In the genomic region with DNA sequence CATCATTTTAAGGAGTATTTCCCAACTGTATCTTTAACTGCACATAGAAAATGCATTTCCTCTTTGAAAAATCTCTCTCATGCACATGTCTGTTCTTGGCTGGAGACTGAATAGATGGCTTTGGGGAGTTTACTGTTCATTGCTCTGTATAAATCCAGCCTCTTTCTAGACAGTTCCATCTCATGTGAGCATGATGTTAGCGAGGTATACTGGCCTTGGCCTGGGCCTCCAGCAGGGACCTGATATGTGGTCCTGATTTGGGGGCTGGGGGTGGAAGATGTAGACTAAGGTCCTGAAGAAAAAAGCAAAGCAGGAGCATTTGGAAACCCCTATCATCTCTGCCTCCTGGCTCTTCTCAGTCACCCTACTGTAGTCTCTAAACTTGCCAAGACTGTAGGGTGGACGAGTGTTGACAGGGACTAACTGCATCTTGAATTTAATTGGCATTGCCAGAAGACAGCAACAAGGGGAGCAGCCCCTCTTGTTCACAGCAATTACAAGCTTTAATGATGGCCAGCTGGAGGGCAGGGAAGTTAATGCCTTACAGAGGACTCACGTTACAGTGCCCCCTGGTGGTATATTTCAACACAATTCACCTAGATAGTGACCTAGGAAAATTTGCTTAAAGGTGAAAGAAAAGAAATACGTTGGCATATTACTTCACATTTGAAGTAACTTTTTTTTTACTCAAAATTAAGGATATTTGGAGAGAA, we compare ENCODE assay signal across 9 mouse cellular contexts.
A peak's percentile ranks its signal among the peaks of the same experiment; 100 is the strongest.
DNase-seq lines count a peak whose midpoint lies in the region; ATAC-seq and TF ChIP-seq lines count a peak whose summit lies in the region.
"Had no signal": no experiment of that assay in that cellular context is flagged by ENCODE, and none has a peak within 500 bp of the region (broad histone marks: within the 10 kb centered on the region; RNA-seq: fewer than 3 reads in every experiment).

No protein-coding gene starts in this region.

- no peak overlapping the region for H3K4me3 ChIP-seq in cortical plate, adult 2 months (ENCODE audit: insufficient read depth, low read length)
- H3K4me3 ChIP-seq in hindbrain, embryonic 12.5 days = no peak overlapping the region
- H3K4me3 ChIP-seq: liver, embryonic 15.5 days had no signal

- ATAC-seq in Patski = peak; percentile 77
- peak; percentile 84 for ATAC-seq in hindbrain, embryonic 12.5 days (ENCODE audit: low FRiP score)

- peak; percentile 53 for TF ChIP-seq CTCF in Patski (IDR thresholded peaks at IDR 0.05)
- peak; percentile 35 for TF ChIP-seq CTCF in cortical plate, adult 2 months (IDR thresholded peaks at IDR 0.05; ENCODE audit: extremely low read depth, insufficient read depth, low read length)

- POLR2A ChIA-PET in Patski (lab: Charles Lee) = no interaction called here

- 24% methylated on average over 4 of the region's 4 CpGs for WGBS in hindbrain, embryonic 12.5 days

- H3K9ac ChIP-seq in hindbrain, embryonic 12.5 days = no peak overlapping the region
- H3K9ac ChIP-seq: liver, embryonic 15.5 days had no signal

- no peaks in the 10 kb centered on the region for H3K9me3 ChIP-seq in hindbrain, embryonic 12.5 days (replicated peaks)
- H3K9me3 ChIP-seq: liver, embryonic 15.5 days had no signal

- CTCF ChIA-PET in Patski (lab: Charles Lee) = interaction anchor here (0.6 to 3.7 kb wide), 16 partner anchors 14 to 1137 kb away, joined by 3 to 20 read pairs (median 3); no protein-coding TSS in a partner anchor

- no peak overlapping the region for H3K27ac ChIP-seq in cortical plate, adult 2 months (ENCODE audit: insufficient read depth, low read length)
- 0 out of 2 replicates have a peak overlapping the region, but pooled peaks have one; percentile 7 for H3K27ac ChIP-seq in hindbrain, embryonic 12.5 days
- H3K27ac ChIP-seq: liver, embryonic 15.5 days had no signal

- H3K4me2 ChIP-seq in hindbrain, embryonic 12.5 days (replicated peaks) = no peak overlapping the region
- H3K4me2 ChIP-seq: liver, embryonic 15.5 days had no signal

- peaks cover 4% of the 10 kb centered on the region; the same call in 1 of the 2 replicates for H3K4me1 ChIP-seq in cortical plate, adult 2 months (ENCODE audit: control insufficient read depth, insufficient read depth, low read length)
- peaks cover 5% of the 10 kb centered on the region; the same call in 1 of the 2 replicates for H3K4me1 ChIP-seq in hindbrain, embryonic 12.5 days
- H3K4me1 ChIP-seq: liver, embryonic 15.5 days had no signal

- no peaks in the 10 kb centered on the region for H3K27me3 ChIP-seq in Patski
- no peaks in the 10 kb centered on the region for H3K27me3 ChIP-seq in hindbrain, embryonic 12.5 days
- H3K27me3 ChIP-seq: liver, embryonic 15.5 days had no signal

- in situ Hi-C loops in Patski (cut with MboI; ENCODE audit: low pct_unique_long_range_greater_than_20kb) = loop anchor here (25.0 kb wide), 1 partner anchor 592 kb away; no protein-coding TSS in a partner anchor

- TF ChIP-seq POLR2A in cortical plate, adult 2 months (IDR thresholded peaks at IDR 0.05; ENCODE audit: extremely low read depth, insufficient read depth, low read length) = no peak

- peaks cover 18% of the 10 kb centered on the region; the same call in 1 of the 2 replicates for H3K36me3 ChIP-seq in hindbrain, embryonic 12.5 days
- H3K36me3 ChIP-seq: liver, embryonic 15.5 days had no signal

- DNase-seq in layer of hippocampus, adult 11-12 months (ENCODE audit: low spot score) = peak; percentile 45
- no peak for DNase-seq in layer of hippocampus, postnatal 36 days
- no peak for DNase-seq in Patski (ENCODE audit: low read depth, low spot score)
- peak; percentile 18 to 61 for DNase-seq in layer of hippocampus, postnatal 14 days (ENCODE audit: low spot score in 2 of 2)
- DNase-seq in neural tube, embryonic 10.5 days (ENCODE audit: extremely low spot score, low spot score) = peak; percentile 45
- no peak for DNase-seq in urinary bladder, postnatal 4 days (ENCODE audit: low spot score in 2 of 2)

Comparison
In these comparisons a context has a peak if more than half of its experiments do, and no peak if none do; other contexts are left out.
1. DNase-seq: peak in layer of hippocampus, adult 11-12 months (single experiment), layer of hippocampus, postnatal 14 days (2 of 2) and neural tube, embryonic 10.5 days (single experiment); none in layer of hippocampus, postnatal 36 days (0 of 2), Patski (single experiment) and urinary bladder, postnatal 4 days (0 of 2).